Mouse (Mus musculus): Measurements from ENCODE around the gene Dcaf8.
A peak's percentile ranks its signal among the peaks of the same experiment; 100 is the strongest.

Gene Dcaf8

DNA sequence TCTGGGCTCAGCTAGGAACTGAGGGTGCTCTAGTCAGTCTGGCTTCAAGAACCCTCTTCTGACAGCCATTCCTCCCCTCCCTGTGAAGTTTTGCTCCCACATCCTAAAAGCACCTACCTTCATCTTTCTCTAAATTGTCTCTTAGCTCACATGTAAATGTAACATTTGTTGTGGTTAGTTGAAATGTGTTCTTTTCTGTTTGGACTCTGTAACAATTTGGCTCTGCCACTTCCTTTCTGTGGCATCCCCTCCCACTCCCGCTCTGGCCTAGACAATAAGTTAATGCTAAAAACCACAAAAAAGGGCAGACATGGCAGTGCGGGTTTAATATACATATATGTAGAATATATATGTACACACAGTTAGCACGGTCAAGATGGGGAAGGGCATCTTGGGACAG, 49.3 kb downstream of the Dcaf8 start:
- no peak for DNase-seq

DNA sequence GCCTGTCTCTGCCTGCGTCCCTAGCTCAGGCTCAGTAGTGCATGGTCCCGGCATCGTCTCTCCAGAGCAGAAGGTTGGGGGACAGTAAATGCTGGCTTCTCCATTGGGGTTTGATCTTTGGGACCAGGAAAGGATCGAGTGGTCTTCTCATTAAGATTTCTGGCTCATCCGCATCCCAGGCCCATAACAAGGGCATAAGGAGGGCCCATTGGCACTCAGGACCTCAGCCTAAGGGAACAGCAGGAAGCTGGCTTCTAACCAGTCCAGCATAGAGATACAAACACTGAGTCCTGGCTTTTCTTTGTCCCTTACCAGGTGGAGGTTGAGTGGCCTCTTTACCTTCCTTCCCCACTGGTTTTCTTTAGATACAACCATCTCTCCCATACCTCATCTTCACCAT, 50.0 kb downstream of the Dcaf8 start:
- no peak for DNase-seq

DNA sequence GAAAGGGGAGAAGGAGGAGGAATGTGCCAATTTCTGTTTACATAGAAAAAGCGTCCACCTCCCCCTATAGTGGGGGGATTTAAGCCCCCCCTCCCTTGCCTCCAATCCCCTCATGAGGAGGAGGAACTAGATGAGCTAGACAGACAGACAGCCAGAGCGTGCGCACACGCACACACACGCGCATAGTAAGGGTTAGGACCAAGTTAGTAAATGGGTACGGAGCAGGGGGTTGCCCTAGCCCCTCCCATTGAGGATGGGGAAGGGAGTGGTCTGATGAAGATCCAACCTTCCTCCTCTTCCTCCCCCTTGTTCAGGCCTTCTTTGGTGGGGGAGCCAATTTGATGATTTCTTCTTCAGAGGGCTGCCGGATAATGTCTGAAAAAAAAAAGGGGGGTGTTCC, 50.4 kb downstream of the Dcaf8 start:
- no peak for DNase-seq

DNA sequence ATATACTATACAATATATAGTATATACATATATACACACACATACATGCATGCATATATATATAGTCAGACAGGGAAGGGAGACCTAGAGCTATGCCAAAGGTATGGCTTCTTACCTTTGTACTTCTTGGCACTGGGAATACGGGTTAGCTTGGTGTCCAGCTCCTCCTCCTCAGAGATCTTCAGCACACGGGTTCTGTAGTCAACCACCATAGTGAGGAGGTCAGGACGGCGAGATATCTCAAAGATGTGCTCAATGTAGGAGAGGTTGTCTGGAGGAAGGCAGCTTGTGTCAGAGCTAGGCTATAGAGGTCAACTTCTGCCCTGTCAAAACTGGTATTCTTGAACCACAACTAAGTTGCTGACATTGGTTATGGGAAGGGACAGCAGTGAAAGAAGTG, 51.1 kb downstream of the Dcaf8 start:
- DNase-seq: no peak

DNA sequence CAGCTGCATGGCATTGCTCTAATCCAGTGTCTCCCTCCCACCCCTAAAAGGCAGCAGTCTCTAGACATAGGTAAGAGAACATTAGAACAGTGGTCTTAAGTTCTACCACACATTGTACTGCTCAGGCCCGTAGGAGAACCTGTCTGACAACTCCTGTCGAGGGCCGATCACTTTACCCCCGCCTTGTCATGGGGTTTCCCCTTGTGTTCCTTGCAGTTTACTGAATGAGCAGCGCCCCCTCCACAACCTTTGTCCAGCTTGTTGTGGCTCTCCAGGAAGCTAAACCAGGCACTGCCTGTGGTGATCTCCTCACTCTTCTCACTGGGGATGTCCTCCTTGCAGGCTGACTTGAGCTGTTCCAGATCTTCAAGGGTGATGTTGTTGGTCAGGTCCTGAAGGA, 52.3 kb downstream of the Dcaf8 start:
- no peak for DNase-seq

DNA sequence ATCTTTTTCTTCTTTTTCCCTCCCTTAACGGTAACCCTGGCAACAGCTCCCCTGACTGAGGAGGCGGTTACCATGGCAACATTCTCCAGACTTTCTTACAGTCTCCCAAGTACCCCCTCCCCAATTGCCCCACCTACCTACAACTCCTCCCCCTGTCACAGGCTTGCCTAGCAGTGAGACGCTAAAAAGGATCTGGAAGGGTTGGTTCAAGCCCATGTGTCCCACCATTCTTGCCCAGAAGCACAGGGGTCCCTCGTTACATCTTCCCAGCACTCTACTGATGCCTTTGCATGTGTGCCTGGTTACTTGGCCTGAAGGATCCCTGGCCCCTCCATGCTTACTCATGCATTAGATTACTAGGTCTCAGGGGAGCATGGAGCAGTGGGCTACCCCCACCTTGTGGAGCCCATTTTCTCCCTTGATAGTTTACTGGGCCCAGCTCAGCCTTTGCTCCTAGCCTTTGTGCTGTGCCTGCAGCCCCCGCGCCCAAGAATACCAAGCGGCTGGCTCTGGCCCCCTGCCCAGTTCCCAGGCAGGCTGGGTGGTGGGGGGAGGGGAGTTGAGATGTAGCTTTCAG, 53.1 kb downstream of the Dcaf8 start:
- DNase-seq: no peak

DNA sequence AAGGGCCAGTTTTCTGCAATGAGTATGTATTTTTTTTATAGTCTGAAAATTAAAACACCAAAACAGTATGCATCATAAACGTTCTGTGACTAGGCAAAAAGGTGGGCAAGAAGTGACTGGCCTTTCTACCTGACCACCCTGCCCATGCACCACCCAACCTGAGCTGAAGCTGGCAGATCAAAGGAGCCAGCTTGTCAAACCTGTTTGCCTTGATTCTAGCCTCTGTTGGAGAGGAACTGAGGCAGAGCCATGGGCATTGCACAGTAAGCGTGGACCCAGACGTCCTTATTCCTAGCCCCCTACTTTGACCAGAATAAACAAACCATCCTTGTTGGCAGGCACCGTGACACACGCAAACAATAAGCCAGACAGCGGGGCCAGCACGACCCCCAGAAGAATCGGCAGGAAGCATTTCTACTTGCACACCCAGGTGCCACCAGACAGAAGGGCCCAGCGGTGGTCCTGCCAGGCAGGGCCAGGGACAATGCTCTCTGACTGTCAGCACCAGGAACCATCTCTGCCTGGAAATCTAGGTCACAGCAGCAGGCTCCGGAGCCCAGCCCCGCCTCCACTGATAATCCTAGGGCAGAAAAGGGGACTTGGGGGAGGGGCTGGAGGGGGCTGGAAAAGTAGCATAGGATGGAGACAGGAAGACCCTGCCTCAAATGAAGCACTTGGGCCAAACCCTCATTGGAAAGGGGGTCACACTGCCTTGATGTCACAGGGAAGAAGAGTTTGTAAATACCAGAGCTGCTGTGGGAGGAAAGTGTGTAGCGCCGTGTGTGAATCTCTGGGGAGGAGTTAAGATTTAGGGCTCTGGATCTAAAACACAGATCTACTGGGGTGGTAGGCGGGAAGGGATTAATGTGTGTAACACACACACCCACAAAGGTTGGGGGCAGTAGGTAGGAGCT, 54.3 kb downstream of the Dcaf8 start:
- no peak for DNase-seq

DNA sequence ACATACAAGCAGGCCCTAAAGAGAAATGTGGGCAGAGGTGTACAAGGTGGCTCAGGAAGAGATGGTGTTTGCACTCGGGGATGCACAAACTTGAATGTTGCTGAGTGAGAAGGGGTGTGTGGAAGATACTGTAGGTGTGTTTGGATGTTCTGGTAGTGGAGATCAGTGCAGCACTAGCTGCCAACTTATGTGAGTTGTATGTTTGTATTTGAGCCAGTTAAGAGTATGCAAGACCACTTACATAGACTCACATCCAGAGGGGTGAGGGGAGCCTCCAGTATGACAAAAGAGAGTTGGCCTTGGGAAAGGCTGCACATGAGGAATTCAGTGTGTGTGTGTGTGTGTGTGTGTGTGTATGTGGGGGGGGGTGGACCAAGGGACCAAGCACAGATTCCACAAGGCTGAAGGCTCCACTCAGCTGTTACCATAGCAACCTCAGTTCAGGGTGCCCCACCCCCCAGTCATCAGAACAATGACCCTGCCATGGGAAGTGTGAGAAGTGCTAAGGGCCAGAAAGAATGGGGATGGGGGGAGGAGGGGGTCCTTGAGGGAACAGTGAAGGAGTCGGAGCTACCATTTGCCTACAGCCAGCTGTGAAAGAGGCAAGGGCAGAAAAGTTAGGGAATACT, 55.1 kb downstream of the Dcaf8 start:
- DNase-seq: no peak

DNA sequence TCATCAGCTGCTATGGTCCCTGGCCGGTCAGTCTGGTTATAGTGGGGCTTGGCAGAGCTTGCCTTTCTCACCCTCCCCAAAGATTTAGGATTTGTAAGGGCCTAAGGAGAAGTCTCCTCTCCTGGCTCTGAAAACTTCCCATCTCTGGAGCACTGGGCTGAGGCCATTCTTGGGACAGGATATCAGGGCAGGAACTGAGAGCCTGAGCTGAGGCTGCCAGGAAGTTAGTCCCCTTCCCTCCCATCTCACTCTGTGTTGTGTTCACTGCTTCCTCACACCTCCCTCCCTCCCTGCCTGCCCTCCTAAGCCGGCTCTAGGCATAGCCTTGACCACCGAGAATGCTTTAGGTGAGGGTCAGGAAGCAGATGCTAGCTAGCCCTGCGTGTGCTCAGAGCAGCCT, 55.7 kb downstream of the Dcaf8 start:
- no peak for DNase-seq

DNA sequence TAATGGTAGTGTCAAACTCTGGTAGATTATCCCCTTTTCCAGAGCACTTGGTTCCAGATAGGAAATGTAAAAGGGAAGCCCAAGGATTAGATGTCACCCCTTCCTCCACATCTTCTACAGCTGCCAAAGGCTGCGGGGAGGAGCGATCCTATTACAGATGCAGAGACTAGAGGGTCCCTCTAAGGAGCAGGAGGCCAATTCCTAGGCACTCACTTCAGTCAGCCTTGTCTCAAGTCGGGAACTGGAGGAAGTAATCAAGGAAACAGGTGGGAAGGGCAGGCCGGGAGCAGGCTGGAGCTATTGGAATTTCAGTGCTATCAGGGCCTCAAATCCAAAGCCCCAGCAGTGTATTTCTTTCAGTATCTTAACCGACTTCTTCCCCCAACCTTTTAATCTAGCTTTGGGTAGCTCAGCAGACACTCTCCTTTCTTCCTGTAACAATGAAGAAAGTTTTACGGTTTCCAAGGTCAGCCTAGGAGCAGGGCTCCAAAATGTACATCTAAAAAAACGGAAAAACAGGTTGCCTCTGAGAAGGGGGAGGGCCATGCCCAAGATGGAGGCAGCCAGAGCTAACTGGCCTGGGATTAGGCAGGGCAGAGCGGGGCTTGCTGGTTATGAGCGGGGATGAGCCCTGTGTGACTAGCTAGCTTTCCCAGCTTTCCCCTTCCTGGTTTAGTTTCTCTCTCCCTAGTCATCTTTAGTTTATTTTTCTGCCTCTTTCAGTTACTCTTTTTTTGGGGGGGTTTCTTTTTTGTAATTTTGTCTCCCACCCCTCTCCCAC, 56.3 kb downstream of the Dcaf8 start:
- DNase-seq: no peak

DNA sequence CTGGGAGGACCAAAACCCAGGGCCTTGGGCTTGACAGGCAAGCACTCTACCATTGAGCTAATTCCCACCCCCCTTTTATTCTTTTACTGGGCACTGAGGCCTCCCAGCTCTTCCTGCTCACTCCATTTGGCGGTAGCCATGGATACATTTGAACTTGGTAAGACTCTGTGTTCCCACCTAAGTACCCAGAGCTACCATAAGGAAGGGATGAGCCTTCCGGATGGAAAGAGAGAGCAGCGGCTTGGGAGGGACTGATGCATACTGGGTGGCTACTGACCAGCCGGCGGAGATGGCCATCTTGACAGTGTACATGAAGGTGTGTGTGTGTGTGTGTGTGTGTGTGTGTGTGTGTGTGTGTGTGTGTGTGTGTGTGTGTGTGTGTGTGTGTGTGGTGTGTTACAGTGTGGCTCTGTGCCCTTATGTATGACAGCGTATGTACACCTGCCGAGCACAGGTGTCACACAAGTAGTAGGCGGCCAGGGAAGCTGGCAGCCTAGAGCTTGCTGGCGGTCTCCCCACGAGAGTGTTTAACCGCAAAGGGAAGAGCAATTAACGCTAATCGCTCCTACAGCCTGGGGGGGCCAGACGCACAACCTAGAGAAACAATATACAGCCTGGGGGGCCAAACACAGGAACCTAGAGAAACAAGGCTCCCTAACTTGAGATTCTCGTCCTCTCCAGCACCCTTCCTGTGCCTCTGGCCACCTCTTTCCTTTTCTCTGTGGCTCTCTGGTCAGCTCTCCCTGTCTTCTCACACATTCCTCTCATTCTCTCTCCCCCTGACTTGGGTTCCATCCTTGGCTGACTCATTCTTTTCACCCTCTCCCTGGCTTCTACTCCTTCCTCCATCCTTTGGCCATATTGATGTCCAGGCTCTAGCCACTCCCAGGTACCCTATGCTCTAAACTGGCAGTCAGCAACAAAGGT, 57.2 kb downstream of the Dcaf8 start:
- DNase-seq: no peak

DNA sequence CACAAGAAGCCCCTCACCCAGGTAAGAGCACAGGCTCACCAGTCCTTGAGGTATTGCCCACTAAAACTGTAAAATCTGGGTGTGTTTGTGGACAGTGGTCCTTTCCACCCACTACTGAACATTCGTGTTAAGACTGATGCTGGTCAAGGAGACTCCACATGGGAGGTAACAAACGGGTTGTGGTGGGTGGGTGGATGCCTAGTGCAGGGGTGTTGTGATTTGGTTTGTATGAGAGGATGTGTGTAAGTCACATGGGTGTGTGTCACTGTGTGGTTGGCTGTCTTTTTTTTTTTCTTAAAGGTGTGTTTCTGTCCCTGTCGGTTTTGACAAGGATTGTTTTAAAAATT, 57.8 kb downstream of the Dcaf8 start:
- DNase-seq: no peak

DNA sequence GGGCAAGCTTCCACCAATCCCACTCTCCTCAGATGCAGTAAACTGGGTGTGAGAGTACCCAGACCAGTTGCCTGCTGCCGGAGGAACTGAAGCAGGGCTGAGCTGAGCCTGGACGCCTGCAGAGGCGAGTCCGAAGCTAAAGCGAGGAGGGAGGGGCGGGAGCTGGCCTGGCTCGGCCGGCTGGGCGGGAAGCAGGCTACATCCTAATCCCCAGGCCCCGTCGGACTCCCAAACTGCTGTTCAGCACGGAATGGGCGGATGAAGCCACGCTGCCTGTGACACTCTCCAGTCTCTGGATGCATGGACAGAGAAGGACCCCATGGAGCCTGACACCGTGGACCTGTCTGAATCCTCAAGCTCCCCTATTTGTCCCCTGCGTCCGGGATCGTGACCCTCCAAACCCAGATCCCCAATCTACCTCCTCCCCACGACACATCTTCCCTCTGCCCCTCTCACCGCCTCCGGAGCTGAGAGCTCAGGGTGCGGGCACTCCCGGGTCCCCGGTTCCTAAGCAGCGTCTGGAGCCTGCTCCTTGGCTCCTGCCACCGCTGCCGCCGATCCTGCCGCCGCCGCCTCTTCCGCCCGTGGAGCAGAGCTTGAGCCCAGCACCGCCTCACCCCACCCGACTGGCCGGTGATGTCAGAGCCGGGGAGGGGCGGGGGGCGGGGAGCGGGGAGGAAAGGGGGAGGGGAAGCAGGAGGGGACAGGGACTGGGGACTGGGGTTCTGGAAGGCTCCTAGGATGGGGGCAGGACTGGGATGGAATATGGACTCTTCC, 58.4 kb downstream of the Dcaf8 start, which contains the start of gene Pea15a:
Pea15a (minus strand) TSS at position 664 of the 777 bp plus-strand sequence.
- DNase-seq: peak; percentile 66 to 70

DNA sequence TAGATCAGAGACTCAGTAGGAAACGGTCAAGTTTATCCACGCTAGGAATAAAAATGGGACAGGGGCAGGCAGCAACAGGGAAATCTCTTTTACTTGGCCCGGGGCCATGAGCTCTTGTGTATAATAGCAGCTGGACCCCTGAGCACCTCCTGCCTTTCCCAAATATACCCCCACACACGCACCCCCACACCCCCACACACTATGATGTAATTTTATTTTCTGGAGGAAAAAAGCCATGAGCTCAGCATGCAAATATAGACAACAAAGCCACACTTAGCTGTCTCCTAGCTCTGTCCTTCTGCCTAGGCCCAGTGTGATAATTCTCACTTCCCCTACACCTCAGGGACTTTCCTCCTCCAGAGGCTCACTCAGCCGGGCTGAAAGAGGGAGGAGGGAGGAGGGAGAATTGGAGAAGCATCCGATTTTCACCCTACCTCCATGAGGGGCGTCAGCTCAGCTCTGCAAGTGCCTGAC, 59.3 kb downstream of the Dcaf8 start:
- DNase-seq: no peak

DNA sequence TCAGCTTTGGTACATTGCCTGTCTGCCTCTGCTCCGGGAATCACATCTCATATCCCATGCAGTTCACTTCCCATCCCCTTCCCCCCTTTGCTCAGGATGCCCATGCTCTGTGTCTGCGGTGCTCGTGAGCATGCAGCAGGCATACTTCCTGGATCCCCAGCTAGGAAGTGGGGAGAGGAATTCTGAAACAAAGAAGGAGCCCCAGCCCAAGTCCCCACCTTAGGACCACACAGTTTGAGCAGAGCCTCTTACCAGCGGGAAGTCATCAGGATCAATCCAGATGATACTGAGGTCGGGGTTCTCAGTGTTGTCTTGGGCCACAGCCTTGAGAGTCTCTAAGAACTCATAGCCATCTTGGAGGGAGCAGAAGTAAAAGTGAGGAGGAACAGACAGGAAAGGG, 64.9 kb downstream of the Dcaf8 start:
- no peak for DNase-seq

DNA sequence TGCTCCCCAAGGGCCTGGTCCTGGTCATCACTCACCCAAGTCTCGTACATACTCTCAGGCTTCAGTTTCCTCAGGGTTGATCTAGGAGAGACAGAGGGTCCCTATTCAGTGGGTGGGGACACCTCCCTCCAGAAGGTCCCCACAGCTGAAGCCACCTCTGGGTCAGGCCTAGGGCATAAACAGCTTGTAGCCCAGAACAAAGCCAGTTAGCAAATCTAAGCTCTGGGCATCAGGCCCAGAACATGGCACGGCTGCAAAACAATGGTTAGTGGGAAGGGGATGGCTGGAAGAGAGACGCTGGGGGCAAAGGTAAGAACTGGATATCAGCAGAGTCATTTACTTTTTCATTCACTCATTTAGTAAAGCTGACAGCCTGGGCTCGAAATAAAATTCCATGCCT, 65.9 kb downstream of the Dcaf8 start:
- DNase-seq: no peak

DNA sequence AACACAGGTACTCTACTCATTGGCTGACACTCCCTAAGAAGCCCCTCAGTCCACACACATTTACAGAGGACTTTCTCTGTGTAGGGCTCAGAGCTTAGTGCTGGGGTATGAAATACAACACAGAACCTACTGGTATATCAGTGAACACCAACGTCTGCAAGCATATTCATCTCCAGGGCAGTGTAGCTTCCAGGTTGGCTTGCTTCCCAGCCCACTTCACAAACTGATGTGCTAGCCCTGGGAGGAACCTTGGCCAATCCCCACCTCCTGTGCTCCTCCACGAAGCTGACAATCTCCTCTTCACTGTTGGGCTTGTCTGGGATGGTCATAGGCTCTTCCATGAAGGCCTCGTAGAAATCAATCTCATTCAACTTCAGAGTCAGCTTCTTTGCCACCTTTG, 66.9 kb downstream of the Dcaf8 start:
- no peak for DNase-seq

DNA sequence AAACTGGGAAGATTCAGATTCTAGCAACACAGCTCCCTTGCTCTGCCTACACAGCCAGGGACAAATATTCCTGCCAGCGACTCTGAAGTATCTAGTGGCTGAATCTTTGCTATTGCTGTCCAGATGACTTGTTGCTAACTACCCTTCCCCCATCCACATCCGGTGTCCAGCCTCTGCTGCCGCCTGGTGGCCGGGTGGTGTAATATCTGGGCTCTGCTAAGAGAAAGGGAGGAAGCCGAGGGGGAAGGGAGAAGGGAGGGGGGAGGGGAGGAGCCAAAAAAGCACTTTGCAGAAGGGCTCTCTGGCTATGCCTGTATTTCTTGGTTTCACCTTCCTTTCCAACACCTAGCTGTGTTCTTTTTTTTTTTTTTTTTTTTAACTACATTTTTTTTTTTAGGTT, 69.3 kb downstream of the Dcaf8 start:
- DNase-seq: peak; percentile 90 to 94

DNA sequence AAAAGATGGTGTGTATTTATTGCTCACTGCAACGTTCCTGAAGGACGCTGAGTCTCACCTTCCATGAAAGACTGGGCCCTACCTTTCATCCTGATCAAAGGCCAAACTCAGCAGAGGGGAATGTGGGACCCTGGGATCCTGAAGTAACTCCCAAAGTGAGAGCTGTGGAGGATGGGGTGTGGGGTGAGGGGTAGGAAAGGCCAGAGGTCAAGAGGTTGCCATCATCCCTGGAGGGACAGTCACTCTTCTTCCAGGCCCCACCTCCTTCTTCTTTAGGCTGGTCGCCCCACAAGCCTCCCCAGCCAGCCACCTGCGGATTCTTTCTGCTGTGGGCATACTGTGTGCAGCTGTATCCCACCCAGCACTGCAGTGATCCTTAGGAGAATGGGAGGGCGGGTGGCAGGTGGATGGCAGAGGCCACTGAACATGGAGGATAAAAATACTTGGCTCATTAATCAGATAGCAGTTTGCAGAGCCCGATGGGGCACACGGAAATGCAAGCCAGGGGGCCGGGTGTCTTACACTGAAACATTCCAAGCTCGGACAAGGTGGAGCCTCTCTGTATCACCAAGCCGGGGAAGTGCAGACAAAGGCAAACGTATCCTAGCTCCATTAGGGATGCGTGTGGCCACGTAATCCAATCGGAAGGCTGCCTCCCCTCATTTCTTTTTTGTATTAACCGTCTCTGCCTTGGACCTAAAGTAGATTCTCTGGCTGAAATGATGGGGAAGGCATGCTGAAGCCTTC, 70.5 kb downstream of the Dcaf8 start:
- DNase-seq: no peak

All from spleen, adult 18-20 months (tissue).